Mouse (Mus musculus): ENCODE data around the gene Ano6. TPM values are rescaled to one million over a fixed set of nuclear protein-coding genes. Genes with fewer than 3 reads are reported as not detected.

The Ano6 gene
- polyA plus RNA-seq, 1 experiment from 2014 or later: 40.8 TPM

- WGBS: 81% methylated on average over 7 of the region's 7 CpGs
- Histone ChIP-seq H3K4me1 (peaks cover 13% of the 10 kb centered on the region), H3K36me3 (no peaks in the 10 kb centered on the region), H3K27me3 (ENCODE audit: insufficient read depth, poor library complexity, severe bottlenecking) (no peaks in the 10 kb centered on the region), H3K4me3 (no peak overlapping the region), H3K27ac (no peak overlapping the region), H3K9me3 (no peaks in the 10 kb centered on the region)
- DNase-seq (ENCODE audit: low spot score): no peak
Observed at GRCm38 (mm10) chr15:95906017-95906749, 115.5 kb downstream of the Ano6 start.

DNA sequence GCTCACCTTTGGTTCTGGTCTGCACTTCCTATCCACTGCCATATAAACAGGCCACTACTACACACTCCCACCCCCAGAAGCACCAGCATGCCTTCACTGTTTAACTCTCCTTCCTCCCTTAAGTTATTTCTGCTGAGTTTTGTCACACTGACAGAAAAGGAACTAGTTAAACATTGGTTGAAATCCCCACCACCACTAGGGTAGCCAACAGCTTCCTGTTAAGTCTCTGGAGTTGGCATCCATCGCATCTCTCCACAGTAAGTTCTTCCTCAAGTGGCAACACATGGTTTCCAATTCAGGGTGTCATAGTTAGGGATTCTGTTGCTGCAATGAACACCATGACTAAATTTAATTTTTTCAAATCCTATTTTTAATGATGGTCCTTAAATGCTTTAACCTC lies 116.2 kb downstream of the Ano6 start:
- no peak overlapping the region for H3K27ac ChIP-seq
- no peaks in the 10 kb centered on the region for H3K27me3 ChIP-seq (ENCODE audit: insufficient read depth, poor library complexity, severe bottlenecking)
- DNase-seq (ENCODE audit: low spot score): no peak
- 96% methylated on average over 1 of the region's 1 CpGs for WGBS
- H3K4me3 ChIP-seq: no peak overlapping the region
- H3K4me1 ChIP-seq: peaks cover 13% of the 10 kb centered on the region
- no peaks in the 10 kb centered on the region for H3K36me3 ChIP-seq
- H3K9me3 ChIP-seq: no peaks in the 10 kb centered on the region

- Histone ChIP-seq H3K27me3 (ENCODE audit: insufficient read depth, poor library complexity, severe bottlenecking) (no peaks in the 10 kb centered on the region), H3K36me3 (0 out of 2 replicates have a peak, but pooled peaks cover 2% of the 10 kb centered on the region), H3K9me3 (no peaks in the 10 kb centered on the region), H3K4me1 (peaks cover 10% of the 10 kb centered on the region), H3K4me3 (no peak overlapping the region), H3K27ac (no peak overlapping the region)
- DNase-seq (ENCODE audit: low spot score): no peak
- WGBS: 84% methylated on average over 10 of the region's 10 CpGs
Observed at GRCm38 (mm10) chr15:95907337-95907736, 116.7 kb downstream of the Ano6 start.

DNA sequence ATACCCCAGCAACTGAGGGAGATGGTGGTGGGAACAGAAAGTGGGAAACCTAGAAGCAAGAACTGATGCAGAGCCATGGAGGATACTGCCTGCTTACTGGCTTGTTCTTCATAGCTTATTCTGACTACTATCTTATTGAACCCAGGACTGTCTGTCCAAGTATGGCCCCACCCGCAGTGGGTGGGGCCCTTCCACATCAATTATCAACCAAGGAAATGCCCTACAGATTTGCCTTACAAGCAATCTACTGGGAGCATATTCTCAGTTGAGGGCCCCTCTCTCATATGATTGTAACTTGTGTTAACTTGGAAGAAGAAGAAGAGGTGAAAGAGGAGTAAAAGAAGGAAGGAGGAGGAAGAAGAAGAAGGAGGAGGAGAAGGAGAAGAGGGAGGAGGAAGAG lies 117.3 kb downstream of the Ano6 start:
- peaks cover 4% of the 10 kb centered on the region; the same call in 1 of the 2 replicates for H3K4me1 ChIP-seq
- no peaks in the 10 kb centered on the region for H3K9me3 ChIP-seq
- no peaks in the 10 kb centered on the region for H3K27me3 ChIP-seq (ENCODE audit: insufficient read depth, poor library complexity, severe bottlenecking)
- no peak overlapping the region for H3K27ac ChIP-seq
- DNase-seq (ENCODE audit: low spot score): no peak
- 88% methylated on average over 1 of the region's 1 CpGs for WGBS
- H3K4me3 ChIP-seq: no peak overlapping the region
- peaks cover 7% of the 10 kb centered on the region; the same call in 1 of the 2 replicates for H3K36me3 ChIP-seq

DNA sequence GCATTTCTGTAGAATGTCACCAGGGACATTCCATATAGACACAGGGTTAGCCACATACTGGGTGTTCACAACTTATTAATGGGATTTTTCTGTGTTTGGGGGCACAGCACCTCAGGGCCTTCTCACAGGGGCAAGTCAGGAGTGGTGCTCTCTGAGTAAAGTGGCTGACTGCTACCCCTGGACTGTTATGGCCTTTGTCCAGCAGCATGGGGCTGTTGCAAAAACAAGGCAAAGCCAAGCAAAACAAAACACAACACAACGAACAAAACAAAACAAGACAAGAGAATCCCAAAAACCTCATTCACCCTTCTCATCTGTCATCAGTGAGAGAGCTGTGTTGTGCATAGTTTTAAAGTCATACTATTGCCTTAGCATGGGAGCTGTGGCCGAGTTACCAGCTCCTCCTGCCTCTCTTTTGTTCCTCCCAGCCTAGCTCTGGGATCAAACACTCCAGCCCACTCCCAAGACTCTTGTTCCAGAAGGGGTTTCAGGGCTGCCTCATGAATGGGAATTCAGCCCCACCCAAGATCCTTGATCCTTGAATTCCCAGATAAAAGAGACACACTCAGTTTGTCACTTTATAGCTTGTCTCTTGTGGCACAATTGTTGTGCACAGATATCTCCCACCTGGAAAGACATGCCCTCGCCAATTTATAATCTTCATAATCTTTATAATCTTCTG lies 119.6 kb downstream of the Ano6 start:
- Histone ChIP-seq H3K4me1 (peaks cover 13% of the 10 kb centered on the region; the same call in 1 of the 2 replicates), H3K9me3 (no peaks in the 10 kb centered on the region), H3K27ac (no peak overlapping the region), H3K27me3 (ENCODE audit: insufficient read depth, poor library complexity, severe bottlenecking) (no peaks in the 10 kb centered on the region), H3K4me3 (no peak overlapping the region), H3K36me3 (peaks cover 20% of the 10 kb centered on the region; the same call in 1 of the 2 replicates)
- DNase-seq (ENCODE audit: low spot score): no peak
- WGBS: 82% methylated on average over 3 of the region's 3 CpGs

DNA sequence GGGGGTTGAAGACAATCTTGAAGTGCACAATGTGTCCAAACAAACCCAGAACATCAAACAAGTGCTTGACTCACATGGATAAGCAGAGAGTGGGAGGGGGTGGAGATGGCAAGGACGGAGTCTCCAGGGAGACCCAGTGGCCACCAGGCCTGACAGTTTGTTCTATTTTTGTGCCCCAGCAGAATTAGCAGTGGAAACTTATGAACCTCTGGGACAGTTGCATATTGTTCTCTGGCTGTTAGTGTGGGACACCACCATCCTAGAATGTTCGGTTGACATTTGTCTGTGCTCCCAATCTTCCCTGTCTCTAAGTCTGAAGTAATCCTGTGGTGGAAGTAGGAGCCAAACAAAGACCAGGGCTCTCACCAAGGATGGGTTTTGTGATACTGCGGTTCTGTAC lies 124.3 kb downstream of the Ano6 start:
- H3K27me3 ChIP-seq (ENCODE audit: insufficient read depth, poor library complexity, severe bottlenecking): no peaks in the 10 kb centered on the region
- peaks cover 52% of the 10 kb centered on the region for H3K36me3 ChIP-seq
- H3K4me3 ChIP-seq: no peak overlapping the region
- DNase-seq (ENCODE audit: low spot score): no peak
- H3K4me1 ChIP-seq: peaks cover 16% of the 10 kb centered on the region
- WGBS: 68% methylated on average over 3 of the region's 3 CpGs
- peak overlapping the region; percentile 49; the same call in 1 of the 2 replicates for H3K27ac ChIP-seq
- H3K9me3 ChIP-seq: no peaks in the 10 kb centered on the region

DNA sequence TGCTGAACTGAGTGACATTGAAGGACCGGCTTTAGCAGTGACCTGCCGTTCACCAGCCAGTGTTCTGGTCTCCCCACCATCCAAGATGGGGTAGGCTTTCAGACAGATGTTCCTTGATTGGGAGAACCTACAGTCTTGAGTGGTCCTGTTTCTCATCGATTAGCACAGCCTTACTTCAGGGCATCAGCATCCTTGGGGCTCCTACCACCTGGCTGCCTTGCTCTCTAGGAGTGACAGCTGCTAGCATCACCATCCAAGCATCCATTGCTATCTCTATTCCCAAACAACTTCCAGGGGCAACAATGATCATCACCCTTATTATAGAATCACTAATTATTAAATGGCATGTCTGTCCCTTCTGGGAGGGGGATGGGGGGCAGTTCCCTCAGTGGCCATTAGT lies 124.8 kb downstream of the Ano6 start:
- no peak for DNase-seq (ENCODE audit: low spot score)
- H3K4me1 ChIP-seq: peaks cover 18% of the 10 kb centered on the region
- peaks cover 54% of the 10 kb centered on the region for H3K36me3 ChIP-seq
- 93% methylated on average over 3 of the region's 3 CpGs for WGBS
- H3K27ac ChIP-seq: no peak overlapping the region
- H3K27me3 ChIP-seq (ENCODE audit: insufficient read depth, poor library complexity, severe bottlenecking): no peaks in the 10 kb centered on the region
- H3K4me3 ChIP-seq: no peak overlapping the region
- no peaks in the 10 kb centered on the region for H3K9me3 ChIP-seq

DNA sequence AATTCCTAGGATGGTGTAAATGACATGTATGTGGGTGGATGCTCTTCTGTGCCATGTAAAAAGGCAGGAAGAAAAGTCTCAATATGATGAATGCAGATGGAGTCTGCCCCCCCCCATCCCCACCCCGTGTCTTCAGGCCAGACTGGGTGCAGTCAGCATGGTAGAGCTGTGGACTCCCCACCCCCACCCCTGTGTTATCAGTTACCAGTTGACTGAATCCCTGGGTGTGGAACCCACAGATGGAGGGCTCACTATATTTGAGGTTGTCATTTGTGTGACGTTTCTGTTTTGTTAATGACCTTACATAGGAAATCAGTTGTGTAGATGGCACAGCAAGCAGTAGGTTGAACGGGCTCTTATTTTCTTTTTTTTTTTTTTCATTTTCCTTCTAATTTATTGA lies 126.7 kb downstream of the Ano6 start:
- Histone ChIP-seq H3K4me1 (peaks cover 26% of the 10 kb centered on the region), H3K9me3 (no peaks in the 10 kb centered on the region), H3K27me3 (ENCODE audit: insufficient read depth, poor library complexity, severe bottlenecking) (no peaks in the 10 kb centered on the region), H3K36me3 (peaks cover 61% of the 10 kb centered on the region), H3K4me3 (no peak overlapping the region), H3K27ac (no peak overlapping the region)
- no peak for DNase-seq (ENCODE audit: low spot score)
- WGBS: 80% methylated on average over 3 of the region's 3 CpGs

GRCm38 (mm10) chr15:95920047-95920446 lies 129.4 kb downstream of the Ano6 start:
- no peaks in the 10 kb centered on the region for H3K27me3 ChIP-seq (ENCODE audit: insufficient read depth, poor library complexity, severe bottlenecking)
- H3K36me3 ChIP-seq: peaks cover 44% of the 10 kb centered on the region
- peaks cover 24% of the 10 kb centered on the region for H3K4me1 ChIP-seq
- H3K4me3 ChIP-seq: no peak overlapping the region
- WGBS: 59% methylated on average over 9 of the region's 9 CpGs
- H3K27ac ChIP-seq: no peak overlapping the region
- DNase-seq (ENCODE audit: low spot score): no peak
- no peaks in the 10 kb centered on the region for H3K9me3 ChIP-seq

DNA sequence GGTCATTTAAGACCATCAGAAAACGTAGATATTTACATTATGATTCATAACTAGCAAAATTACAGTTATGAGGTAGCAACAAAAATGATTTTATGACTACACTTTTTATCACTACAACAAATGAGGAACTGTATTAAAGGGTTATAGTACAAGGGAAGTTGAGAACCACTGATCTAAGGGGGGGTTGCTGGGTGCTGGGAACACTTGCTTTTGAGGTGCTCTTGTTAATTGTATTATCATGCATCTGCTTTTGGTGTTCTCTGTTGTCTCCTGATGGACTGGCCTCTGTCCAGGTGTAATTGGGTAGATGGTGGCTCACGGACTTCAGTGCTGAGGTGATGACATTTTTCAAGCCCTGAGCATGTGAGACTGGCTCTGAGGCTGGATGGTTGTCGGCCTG lies 130.4 kb downstream of the Ano6 start:
- Histone ChIP-seq H3K9me3 (no peaks in the 10 kb centered on the region), H3K4me3 (no peak overlapping the region), H3K27me3 (ENCODE audit: insufficient read depth, poor library complexity, severe bottlenecking) (no peaks in the 10 kb centered on the region), H3K36me3 (peaks cover 40% of the 10 kb centered on the region), H3K27ac (no peak overlapping the region), H3K4me1 (peaks cover 24% of the 10 kb centered on the region)
- DNase-seq (ENCODE audit: low spot score): no peak
- 83% methylated on average over 3 of the region's 3 CpGs for WGBS

- no peak overlapping the region for H3K27ac ChIP-seq
Observed at GRCm38 (mm10) chr15:95921639-95922038, 131.0 kb downstream of the Ano6 start.

GRCm38 (mm10) chr15:95922558-95922957 lies 131.9 kb downstream of the Ano6 start:
- H3K4me1 ChIP-seq: peaks cover 24% of the 10 kb centered on the region
- no peaks in the 10 kb centered on the region for H3K9me3 ChIP-seq
- H3K4me3 ChIP-seq: no peak overlapping the region
- H3K27me3 ChIP-seq (ENCODE audit: insufficient read depth, poor library complexity, severe bottlenecking): no peaks in the 10 kb centered on the region
- 88% methylated on average over 6 of the region's 6 CpGs for WGBS
- no peak for DNase-seq (ENCODE audit: low spot score)
- peaks cover 30% of the 10 kb centered on the region for H3K36me3 ChIP-seq
- H3K27ac ChIP-seq: no peak overlapping the region

More at GRCm38 (mm10) chr15:95921639-95922038, 131.0 kb downstream of the Ano6 start:
- peaks cover 24% of the 10 kb centered on the region for H3K4me1 ChIP-seq
- H3K9me3 ChIP-seq: no peaks in the 10 kb centered on the region
- H3K36me3 ChIP-seq: peaks cover 34% of the 10 kb centered on the region
- WGBS: 92% methylated on average over 4 of the region's 4 CpGs
- H3K4me3 ChIP-seq: no peak overlapping the region
- no peak for DNase-seq (ENCODE audit: low spot score)
- no peaks in the 10 kb centered on the region for H3K27me3 ChIP-seq (ENCODE audit: insufficient read depth, poor library complexity, severe bottlenecking)

- Histone ChIP-seq H3K4me3 (no peak overlapping the region), H3K27ac (no peak overlapping the region), H3K4me1 (peaks cover 17% of the 10 kb centered on the region), H3K27me3 (ENCODE audit: insufficient read depth, poor library complexity, severe bottlenecking) (no peaks in the 10 kb centered on the region), H3K9me3 (no peaks in the 10 kb centered on the region), H3K36me3 (peaks cover 40% of the 10 kb centered on the region)
- no peak for DNase-seq (ENCODE audit: low spot score)
- WGBS: 76% methylated on average over 8 of the region's 8 CpGs
Observed at GRCm38 (mm10) chr15:95925334-95925986, 134.8 kb downstream of the Ano6 start.
